Mouse (Mus musculus): Measurements from ENCODE around the gene Tmem127.

- TF ChIP-seq CTCF (IDR thresholded peaks at IDR 0.05) (no peak), EP300 (IDR thresholded peaks at IDR 0.05) (no peak)
Measured at GRCm38 (mm10) chr2:127259340-127259739, 11.6 kb downstream of the Tmem127 start.
